Mouse (Mus musculus): Measurements from ENCODE around the gene Med13l.
A peak's percentile ranks its signal among the peaks of the same experiment; 100 is the strongest.

Gene Med13l

GRCm38 (mm10) chr5:118691025-118691709, 130.7 kb downstream of the Med13l start:
- DNase-seq (ENCODE audit: low read depth, low spot score): peak; percentile 70

DNA sequence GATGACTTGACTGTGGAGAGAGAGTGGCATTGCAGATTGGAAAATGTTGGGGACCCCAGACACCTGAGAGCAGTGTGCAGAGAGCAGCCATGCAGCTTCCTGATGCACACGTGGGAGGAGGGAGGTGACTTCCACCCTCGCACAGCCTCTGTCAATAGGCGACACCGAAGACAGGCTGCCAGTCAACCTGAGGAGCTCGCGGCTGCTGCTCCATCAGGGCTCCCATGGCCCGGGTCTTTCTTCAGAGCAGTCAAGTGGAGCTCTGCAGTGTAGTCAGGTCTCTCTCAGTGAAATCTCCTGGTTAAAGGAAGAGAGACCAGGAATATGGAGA, 131.2 kb downstream of the Med13l start:
- no peak for DNase-seq (ENCODE audit: low read depth, low spot score)

GRCm38 (mm10) chr5:118693996-118694395, 133.5 kb downstream of the Med13l start:
- no peak for DNase-seq (ENCODE audit: low read depth, low spot score)

DNA sequence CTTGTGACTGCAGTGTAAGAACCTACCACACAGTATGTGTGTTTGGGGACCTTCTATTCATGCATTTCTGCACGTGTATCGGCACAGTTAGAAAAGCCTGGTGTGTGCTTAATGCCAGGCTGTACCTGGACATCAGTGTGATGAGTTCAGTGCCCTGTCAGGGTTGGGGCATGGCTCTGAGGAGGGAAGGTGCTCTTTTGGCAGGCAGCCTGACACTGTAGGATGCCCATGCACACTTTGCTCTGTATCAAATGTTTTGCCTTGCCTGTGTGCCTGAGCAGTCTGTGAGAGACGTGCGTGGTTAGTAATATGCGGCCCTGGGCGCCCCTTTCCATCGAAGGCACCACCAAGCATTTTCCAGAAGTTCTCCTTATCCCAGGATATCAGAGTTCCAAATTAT, 136.6 kb downstream of the Med13l start:
- no peak for DNase-seq (ENCODE audit: low read depth, low spot score)

- DNase-seq (ENCODE audit: low read depth, low spot score): no peak
These were observed 140.5 kb downstream of the Med13l start for GRCm38 (mm10) chr5:118700978-118701377.

DNA sequence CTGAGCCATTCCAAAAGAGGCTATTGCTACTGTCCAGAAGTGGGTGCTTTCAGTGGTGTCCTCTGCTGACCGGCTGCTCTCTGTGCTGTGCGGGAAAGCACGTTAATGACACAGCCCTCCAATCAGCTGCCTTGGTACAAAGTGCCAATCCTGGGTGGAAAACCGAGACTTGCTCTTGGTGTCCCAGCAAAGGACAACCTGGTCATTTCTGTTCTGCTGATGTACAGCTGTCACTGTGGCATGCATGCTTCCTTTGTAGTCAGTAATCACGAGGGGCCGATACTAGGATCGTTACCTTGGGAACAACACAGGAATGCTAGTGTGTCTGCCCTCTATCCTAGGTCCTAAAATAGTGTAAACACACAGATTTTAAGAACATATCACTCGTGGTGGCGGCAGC, 142.2 kb downstream of the Med13l start:
- DNase-seq (ENCODE audit: low read depth, low spot score): no peak

- DNase-seq (ENCODE audit: low read depth, low spot score): peak; percentile 35
These were observed 143.7 kb downstream of the Med13l start for GRCm38 (mm10) chr5:118704148-118704547.

DNA sequence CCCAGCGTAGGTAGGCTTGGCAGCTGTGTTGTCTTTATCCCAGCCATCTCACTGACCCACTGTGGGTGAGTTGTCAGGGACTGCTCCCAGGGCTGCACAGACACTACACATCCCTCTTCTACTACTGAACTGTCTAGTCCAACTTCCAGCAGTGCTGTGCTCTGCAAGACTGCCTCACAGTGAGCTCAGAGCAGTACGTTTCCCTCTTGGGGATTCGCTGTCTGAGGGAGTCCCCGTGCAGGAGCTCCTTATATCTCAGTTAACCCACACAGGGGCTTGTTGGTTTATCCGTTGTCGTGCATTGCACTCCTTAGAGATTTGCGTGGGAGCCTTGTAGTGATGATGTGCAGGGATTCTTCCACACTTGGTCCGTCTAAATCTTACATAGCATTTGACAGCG, 144.5 kb downstream of the Med13l start:
- no peak for DNase-seq (ENCODE audit: low read depth, low spot score)

- no peak for DNase-seq (ENCODE audit: low read depth, low spot score)
These were observed 145.5 kb downstream of the Med13l start for GRCm38 (mm10) chr5:118706009-118706408.

DNA sequence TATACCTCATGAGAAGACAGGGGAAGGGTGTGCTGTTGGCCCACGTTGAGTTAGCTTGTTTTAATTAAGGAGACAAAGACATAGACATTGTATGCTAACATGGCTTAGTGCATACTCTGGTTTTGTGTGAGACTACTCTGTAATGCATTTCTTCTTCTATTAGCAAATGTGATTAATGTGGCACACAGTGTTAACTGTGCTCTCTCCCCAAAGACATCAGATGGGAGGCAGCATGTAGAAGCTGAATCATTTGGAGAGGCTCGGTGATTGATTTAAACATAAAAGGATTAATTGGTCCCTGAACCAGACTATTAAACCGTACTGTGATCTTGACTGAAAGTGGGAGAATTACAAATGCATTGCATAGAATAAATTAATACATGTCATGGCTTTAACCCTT, 145.9 kb downstream of the Med13l start:
- DNase-seq (ENCODE audit: low read depth, low spot score): no peak

DNA sequence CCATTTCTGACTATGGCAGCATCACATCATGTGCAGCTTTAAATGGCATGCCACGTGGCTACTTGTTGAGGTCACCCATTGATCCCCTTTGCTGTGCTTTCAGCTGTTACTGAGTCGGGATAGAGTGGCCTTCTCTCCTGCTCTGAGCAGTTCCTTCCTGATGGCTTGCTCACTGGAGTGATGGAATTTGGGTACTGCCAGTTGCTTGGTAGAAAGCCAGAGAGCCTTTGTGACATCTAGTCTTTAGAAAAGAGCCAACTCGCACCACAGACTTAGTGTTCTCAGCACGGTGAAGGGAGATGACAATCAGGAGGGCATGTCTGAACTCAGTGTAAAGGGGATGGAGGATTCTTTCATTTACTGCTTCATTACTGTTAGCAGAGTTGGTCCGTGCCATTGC, 147.0 kb downstream of the Med13l start:
- DNase-seq (ENCODE audit: low read depth, low spot score): no peak

- DNase-seq (ENCODE audit: low read depth, low spot score): peak; percentile 78
These were observed 147.9 kb downstream of the Med13l start for GRCm38 (mm10) chr5:118708215-118708949.

DNA sequence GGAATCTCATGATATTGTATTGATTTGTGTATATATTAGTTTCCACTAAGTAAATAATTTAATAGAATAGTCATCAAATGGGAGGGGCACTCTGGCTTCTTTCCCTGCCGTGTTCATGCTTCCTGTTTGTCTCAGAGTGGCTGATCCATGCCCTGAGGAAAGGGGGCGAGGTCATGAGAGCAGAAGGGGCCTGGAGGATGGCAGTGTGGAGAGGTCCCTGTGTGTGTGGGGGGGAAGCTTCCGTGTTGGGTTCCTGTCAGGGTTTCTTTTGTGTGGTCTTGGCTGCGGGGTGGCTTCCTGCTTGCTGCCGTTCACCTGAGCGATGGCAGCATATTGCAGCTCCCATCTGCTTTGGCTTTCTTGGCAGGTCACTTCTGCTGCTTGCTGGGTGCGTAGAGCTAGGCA, 149.4 kb downstream of the Med13l start:
- DNase-seq (ENCODE audit: low read depth, low spot score): no peak

DNA sequence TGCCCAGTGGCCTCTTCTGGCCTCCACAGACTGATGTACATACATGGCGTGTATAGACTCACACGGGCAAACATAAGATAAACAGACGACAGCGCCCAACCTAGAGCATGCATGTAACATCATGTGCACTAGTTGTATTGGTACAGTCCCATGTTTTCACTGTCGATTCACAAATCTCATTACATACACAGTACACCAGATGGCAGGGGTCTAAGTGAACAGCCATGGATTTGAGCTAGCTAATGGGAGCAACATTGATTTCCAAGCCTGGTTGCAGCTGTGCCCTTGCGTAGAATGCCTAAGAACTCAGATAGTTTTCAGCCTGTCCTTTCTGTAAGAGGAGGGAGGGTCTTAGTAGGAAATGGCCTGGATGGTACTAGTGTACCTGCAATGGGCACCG, 155.0 kb downstream of the Med13l start:
- DNase-seq (ENCODE audit: low read depth, low spot score): no peak

DNA sequence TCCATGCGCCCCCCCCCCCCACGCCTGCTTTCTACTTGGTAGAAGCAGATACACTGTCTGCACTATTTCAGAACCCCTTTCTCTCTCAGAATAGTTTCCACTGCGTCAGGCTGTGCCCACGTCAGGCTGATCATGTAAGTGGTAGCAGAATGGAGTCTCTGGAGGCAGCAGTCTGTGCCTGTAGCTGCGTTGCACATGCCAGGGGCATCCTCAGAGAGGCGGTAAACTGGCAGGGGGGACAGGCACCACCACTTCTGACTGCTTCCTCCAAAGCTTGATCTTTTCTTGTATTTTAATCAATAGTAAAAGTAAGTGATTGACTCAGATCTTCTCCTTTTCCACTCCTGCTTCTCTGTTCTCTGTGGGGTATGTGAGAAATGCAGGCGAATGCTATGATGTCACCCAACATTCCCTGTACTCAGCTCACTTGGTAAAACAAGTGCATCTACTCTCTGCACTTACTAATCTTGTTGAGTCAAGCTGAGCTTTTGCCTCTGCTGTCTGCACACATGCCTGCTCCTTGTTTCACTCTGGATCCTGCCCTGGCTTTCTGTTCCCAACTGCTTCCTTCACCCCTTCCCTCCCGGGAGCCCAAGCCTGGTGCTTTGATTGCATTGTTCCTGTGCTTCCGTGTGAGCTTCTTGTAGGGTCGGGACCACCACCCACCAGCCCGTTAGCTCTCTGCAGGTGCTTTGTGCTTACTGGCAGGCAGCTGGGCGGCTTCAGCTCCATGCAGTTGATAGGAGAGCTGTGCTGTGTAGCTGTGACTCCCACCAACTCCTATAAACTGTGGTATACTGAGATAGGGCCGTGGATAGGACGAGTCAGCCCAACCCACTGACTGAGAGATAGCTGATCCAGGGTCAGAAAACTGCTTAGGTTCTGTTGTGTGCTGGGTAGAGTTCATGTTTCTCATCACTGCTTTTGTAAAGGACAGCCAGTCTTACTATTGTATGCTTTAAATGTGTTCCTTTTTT, 156.1 kb downstream of the Med13l start:
- no peak for DNase-seq (ENCODE audit: low read depth, low spot score)

- no peak for DNase-seq (ENCODE audit: low read depth, low spot score)
These were observed 157.0 kb downstream of the Med13l start for GRCm38 (mm10) chr5:118717456-118717855.

DNA sequence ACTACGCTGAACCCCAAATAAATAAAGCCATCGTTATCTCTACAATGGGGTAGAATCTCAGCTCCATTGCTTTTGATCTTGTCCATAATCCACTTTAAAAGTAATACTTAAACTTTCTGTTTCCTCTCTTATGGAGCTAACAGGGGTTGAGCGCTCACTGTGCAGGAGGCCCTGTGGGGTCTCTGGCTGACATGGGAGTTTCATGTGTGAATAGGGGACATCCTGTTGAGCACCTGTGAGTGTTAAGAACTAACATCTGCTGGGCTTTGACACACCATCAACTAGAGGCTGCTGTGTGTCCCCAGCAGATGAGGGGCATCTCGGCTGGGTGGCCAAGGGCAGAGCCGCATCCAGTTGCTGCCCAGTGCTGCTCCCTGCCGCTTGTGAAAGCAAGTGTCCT, 157.6 kb downstream of the Med13l start:
- DNase-seq (ENCODE audit: low read depth, low spot score): no peak

DNA sequence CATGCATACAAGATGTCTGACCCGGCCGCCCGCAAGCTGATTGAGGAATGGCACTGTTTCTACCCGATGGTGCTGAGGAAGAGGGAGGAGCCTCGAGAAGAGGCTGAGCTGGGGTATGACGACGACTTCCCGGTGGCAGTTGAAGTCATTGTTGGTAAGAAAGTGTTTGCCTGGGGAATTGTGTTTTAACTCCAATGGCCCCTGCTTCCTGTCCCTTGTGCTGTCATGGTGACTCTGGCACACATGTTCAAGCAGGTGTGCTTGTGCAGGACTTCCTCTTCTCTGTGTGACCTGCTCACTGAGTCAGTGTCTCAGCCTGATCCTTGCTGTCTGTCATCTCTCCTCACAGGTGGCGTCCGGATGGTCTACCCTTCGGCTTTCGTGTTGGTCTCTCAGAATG, 160.9 kb downstream of the Med13l start:
- DNase-seq (ENCODE audit: low read depth, low spot score): no peak

GRCm38 (mm10) chr5:118721848-118722247, 161.4 kb downstream of the Med13l start:
- no peak for DNase-seq (ENCODE audit: low read depth, low spot score)

- DNase-seq (ENCODE audit: low read depth, low spot score): no peak
These were observed 162.0 kb downstream of the Med13l start for GRCm38 (mm10) chr5:118722456-118722855.

DNA sequence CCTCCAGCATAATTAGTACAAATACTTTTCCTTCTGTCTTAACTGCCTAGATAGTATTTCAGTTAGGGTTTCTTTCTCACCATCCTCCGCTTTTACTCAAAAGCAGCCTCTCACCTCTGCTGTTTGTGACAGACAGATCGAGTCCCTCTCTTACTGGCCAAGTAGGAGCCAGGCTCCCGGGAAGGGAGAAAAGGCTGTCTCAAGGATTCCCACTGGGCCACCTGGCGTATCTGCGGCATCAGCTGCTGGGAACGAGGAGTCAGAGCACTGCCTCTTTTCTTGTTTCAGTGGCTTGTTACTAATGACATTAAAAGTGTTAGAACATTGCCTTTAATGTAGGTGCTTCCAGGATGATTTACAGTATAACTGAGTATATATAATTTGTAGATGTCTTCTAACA, 164.9 kb downstream of the Med13l start:
- no peak for DNase-seq (ENCODE audit: low read depth, low spot score)

GRCm38 (mm10) chr5:118725886-118726505, 165.5 kb downstream of the Med13l start:
- no peak for DNase-seq (ENCODE audit: low read depth, low spot score)

Measured in ES-CJ7 (cell line).